Mouse (Mus musculus) urinary bladder, postnatal 25 days (tissue): Measurements from ENCODE around the gene Lhfp.
"Not testable (repeated sequence)": the region's sequence is repeated elsewhere in the genome, so short reads cannot be mapped to it uniquely, and the experiment has no call there.

Experiments used
- DNase-seq: peaks from one replicate; pipeline ENCODE4 v3.0.0; 2022; ENCODE audit warnings: low spot score

Lhfp gene

DNA sequence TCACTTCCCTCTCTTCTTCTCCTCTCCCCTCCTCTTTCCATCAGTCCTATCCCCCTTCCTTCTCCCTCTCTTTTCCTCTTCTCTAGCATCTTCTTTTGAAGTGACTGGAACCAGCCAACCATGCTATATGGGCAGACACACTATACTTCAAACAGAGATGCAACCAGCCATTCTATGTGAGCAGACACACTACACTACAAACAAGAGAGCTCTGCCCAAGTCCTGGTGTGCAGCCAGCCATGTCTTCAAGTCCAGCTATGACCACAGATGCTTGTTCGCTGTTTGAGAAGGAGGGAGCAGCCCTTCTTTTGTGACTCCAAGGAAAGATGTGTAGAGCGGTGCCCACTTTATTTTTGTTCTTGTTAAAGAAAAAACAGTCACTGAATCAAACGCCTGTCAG lies 231.9 kb downstream of the Lhfp start:
- DNase-seq, result no peak

DNA sequence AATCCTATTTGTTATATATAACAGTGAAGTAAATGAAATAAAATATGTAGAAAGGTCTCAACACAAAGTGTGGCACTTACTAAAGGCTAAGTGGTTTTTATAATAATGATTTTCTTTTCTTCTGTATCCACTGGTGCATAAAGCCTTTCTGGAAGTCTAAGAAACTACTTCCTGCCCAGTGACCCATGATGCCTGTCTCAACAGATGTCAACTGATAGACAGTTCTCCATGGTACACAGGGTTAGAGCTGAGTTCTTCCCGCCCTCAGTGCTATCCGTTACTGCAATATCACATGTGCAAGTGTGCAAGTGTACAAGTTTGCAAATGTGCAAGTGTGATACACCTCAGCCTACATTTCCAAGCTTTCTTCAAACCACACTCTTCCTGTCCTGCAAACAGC lies 236.7 kb downstream of the Lhfp start:
- no peak for DNase-seq

DNA sequence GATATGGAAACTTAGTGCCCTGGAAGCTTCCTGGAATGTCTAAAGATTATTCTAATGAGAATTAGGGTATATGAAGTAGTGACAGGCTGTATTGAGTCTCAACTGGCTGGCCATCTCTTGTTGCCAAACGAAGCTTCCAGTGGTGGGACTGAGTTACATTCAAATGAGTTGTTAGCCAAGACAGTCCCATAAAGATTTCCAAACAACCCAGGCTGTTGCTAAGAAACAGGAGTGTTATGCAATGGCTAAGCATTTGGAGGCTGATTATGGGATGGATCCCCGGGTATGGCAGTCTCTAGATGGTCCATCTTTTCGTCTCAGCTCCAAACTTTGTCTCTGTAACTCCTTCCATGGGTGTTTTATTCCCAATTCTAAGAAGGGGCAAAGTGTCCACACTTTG lies 240.7 kb downstream of the Lhfp start:
- not testable (repeated sequence) for DNase-seq

DNA sequence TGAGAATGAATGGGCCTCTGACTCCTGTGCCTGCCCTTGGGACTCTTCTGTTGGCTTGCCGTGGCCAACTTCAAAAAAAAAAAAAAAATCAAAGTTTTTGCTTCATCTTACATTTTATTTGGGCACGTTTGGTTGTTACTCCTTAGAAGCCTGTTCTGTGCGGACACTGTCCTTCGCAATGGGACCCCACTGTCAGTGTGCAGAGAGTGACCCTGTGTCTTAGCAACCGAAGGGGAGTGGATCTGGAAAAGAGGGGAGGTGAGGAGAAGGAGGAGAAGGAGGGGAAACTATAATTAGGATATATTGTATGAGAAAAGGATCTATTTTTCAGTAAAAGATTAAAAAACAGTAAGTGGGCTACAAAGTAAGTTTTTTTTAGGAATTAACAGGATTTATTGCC lies 242.7 kb downstream of the Lhfp start:
- no peak for DNase-seq

DNA sequence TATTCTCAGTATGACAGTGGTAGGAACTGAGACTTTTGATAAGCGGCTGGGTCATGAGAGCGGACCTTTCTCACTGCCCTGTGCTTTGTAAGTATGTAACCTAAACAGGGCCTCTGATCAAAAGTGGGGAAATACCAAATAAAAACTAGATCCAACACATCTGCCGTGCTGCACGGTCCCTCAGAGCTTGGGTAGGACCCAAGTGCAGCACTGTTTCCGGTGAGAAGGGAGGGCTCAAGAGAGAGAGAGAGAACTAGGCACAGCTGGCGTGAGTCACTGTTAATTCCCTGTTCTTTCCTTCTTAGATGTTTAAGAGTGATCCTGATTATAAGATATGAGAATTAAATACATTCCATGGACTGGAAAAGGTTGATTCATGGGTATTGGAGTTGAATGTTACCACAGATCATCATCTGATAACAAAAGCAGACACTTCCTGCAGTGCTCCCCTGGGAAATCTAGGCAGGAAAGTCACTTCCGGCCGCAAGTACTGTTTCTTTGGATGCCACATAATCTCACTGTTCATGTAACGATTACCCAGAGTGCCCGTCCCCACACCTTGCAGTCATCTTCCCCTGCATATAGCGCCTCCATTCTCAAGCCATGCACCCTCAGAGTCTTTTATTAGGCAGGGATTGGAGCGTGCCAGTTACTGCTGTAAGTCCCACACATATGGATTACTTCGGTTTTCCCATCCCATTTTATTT lies 243.3 kb downstream of the Lhfp start:
- DNase-seq, result no peak

DNA sequence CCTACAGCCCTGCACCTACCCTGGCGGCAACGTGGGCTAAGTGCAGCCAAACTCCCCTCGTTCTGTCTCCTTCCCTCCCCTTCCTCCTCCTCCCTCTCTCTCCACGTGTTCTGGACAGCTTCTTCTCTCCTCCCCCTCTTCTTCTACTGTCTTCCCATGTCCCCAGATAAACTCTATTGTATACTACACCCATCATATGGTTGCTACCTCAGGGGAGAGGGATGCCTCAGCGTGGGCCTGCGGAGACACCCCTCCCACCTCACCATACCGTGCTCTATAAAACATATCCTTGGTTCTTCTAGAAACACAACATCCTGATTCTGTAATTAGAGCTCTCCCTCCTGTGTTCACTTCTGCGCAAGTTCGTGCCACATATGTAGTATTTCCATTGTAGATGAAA lies 247.3 kb downstream of the Lhfp start:
- no peak for DNase-seq

DNA sequence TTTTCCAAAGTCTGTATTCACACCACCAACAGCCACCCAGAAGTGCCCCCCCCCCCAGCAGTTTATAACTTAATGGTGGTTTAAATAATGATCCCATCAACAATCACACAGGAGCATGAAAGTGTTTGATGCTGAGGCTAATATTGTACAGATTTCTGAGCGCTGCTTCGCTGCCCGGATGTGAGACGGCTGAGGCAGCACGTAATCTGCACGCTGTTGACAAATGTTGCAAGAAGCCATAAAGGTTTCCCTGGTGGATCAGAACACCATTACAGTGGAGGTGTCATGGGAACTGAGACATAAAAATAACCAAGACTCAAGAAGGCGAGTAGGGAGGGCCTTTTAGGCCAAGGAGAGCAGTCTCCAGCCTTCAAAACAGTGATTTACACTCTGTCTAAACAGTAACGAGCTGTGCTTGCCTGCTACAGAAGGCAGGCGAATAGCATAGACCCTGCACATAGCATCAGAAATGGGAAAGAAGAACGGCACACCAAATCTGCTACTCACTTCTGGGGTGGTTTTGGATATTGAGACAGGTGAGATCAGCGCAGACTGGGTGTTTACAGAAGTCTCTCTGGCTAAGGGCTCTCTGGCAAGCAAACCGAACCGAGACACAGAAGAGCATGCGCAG lies 248.4 kb downstream of the Lhfp start:
- no peak for DNase-seq

DNA sequence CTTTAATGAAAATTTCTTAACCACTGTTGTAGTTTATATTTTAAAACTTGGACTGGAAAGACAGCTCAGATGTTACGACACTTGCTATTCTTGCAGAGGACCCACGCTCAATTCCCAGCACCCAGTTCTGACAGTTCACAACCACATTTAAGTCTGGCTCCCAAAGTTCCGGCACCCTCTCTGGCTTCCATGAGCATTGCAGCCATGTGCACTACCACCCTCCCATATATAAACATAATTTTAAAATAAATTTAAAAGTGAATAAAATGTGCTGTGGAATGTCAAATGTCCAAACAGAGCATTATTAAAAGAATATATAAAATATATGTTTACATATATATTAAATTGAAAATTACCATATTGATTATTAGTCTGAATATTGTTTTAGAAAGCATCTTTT lies 249.9 kb downstream of the Lhfp start:
- no peak for DNase-seq

DNA sequence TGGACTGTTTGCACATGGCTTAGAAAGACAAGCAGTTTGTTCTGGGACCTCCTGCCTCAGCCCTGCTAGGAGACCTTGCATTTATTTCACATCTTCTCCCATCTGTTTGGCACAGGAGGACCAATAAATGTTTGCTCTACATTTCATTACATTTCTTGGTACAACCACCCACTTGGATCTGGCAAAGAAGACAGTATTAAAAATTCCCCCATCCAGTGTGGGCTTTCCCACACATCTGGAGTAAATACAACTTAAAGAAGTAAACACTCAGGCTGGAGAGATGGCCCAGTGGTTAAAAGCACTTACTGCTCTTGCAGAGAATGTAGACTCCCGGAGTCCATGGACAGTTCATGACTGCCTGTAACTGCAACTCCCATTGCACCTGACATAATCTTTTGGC lies 250.6 kb downstream of the Lhfp start:
- no peak for DNase-seq

DNA sequence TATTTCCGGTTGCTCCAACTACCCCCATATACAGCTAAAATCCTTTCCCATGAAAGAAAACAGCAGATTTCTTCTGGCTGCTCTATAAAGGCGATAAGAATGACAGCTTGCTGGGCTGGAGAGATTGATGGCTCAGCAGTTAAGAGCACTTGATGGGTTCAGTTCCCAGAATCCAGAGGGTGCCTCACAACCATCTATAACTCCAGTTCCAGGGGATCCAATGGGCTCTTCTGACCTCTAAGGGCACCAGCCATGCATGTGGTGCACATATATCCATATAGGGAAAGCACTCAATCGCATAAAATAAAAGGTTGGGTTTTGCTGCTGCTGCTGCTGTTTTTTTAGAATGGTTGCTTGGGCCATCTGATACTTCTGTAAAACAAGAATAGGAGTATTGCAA lies 251.1 kb downstream of the Lhfp start:
- DNase-seq, result no peak

DNA sequence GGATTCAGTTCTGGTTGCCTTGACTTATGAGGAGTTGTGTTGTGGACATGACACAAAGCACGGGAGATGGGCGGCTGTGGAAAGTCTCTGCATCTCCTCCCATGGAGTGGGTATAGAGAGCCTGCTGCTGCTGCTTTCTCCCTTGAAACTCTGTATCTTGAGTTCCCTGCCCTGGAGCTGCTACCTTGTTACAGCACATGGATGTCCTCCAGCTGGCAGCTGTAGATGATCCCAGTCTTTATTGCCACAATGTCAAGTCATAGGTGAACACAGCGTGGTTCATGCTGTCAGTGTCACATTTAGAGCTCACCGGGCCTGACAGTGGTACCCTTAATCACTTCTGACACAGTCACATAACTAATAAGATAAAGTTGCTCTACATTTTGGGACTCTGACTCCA lies 251.7 kb downstream of the Lhfp start:
- DNase-seq, result no peak

DNA sequence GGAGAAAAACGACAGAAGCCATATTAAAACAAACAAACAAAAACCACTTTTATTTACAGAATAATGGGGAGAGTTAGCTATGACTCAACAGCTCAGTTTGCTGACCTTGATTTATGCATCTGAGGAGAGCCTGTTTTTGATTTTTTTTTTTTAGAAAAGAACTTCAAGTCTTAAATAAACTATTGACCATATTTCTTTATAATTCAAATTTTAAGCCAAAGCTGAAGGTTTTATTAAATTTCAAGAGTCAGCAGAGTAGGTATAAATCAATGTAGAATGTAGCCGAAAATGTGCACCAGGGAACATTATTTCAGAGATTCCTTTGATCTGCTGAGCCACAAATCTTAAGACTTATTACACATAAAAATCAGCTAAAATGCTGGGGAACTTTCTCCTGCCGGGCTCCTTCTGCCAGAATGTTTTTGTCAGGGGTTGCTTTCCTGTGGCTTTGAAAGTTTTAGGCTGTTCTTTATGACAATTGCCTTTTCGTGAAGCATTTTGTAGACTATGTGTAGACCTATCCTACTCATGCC lies 252.6 kb downstream of the Lhfp start:
- no peak for DNase-seq

DNA sequence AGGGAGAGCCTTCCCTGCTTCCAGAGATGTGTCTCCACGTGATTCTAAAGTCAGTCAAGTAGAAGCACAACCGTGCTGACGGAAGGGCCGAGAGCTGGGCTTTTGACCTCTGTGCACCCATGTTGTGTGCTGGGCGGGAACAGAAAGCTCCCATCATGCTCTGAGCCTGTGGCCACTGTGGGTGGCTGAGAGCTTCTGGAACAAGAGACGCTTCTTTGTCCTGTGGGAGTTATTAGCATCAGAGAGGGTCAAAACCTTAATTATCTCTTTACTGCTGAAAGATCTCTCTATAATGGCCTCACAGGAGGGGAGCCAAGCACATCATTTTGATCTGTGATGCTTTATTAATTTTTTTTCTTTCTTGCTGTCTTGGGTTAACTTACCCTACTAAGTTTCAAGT lies 253.5 kb downstream of the Lhfp start:
- DNase-seq, result no peak

DNA sequence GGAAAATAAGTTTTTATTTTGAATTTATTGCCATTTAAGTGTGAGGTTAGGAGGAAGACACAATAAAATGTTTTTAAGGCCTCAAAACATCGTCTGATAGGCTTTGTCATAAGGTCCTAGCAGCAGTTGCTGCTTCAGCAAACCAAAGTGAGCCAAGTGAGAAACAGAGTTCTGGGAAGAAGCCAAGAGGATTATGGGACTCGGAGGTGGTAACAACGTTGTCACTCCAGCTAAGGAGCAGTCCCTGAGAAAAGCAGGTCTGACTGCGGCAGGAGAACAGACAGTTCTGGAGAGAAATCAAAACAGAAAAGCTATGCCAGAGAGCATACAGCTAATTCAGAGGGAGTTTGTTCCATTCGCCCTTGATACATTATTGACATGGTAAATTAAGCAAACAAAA lies 260.5 kb downstream of the Lhfp start:
- DNase-seq, result no peak

DNA sequence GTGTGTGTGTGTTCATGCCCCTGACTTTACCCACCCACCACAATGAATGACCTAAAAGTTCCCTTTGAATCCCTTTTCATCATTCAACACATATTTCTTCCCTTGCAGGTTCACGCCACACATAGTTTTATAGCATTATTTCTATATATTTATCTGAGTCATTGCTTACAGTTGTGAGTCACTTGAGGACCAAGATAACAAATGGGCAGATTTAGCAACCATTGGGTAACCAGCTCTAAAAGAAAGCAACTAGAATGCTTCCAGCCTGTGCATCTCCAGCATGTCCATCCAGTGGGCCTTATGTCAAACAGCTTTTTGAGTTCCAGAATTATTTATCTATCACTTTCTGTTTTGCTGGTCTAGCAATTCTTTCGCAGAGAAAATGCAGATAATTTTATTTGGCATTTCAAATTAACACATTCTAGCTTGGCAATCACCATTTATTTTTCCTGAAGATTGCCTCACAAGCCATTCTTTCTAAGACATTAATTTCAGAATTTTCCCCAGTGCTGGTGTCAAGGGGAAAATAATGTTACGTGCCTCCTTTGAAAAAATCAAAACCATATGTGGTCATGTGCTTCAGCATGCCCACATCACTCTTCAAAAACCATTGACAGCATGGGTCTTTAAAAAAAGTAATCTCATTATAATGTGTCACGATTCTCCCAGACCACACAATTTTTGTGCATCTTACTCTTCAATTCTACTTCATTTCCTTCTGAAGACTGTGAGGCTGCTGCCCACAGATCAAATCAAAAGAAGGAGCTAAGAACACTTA lies 263.0 kb downstream of the Lhfp start:
- DNase-seq, result no peak

DNA sequence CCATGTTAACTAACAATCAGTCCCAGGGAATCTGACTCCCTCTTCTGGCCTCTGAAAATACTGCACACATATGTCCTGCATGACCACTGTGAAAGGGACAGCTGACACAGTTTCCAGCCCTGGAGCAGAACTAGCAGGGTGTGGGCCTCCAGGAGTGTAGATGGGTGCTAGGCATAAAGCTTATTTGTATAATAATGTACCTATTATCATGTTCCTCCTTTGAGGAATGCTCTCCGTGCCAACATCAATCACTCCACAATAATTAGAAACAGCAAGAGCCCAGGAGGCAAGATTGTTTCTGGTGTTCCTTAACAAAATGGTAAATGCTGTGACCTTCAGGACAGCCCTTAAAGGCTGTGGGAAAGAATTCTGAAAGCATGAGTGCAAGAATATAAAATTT lies 264.5 kb downstream of the Lhfp start:
- no peak for DNase-seq

DNA sequence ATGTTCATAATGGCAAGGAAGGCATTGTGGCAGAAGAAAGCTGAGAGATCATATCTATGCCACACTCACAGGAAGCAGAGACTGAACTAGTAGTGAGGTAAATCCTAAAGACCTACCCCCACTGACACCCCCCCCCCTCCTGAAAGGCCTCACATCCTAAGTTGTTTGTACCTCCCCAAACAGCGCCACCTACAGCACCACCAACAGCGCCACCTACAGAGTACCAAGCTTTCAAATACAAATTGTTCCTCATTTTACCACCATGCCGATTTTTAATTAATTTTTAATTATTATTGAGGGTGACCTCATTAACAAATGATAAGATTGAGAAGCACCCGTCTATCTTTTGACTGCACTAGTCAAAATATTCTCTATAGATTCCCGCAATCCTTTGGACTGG lies 267.3 kb downstream of the Lhfp start:
- no peak for DNase-seq

DNA sequence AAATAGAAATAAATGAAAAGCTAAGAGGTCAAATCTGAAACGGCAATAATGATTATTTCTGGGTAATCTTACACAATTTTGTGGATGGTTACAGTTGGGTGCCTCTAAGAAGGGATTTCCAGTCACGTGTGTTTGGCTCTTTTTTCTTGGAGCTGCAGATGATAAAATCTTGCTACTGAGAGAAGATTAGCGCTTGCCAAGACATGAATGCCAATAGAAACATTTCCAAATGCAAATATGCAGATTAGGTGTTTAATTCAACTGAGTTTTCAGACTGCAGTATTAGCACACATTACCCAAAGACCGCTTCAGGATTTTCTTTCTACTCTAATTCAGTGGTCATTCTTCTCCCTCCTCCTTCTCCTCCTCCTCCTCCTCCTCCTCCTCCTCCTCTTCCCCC lies 268.8 kb downstream of the Lhfp start:
- no peak for DNase-seq

DNA sequence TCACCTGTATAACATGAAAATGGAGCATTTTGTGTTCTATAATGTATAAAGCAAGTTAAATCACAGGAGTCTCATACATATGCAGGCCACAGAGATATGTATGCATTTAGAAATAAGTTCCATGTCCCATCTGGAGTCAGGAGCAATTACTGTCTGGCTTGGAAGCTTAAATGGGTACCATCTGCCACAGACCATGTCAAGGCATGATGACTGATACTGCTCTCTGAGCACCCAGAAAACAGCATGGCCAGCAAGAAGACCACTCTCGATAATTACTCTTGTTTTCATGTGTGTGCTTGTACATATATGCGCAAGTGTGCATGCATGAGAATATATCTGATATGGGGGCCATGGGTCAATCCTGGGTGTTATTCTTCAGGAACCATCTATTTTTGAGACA lies 269.3 kb downstream of the Lhfp start:
- DNase-seq, result no peak
